Mouse (Mus musculus) ovary, adult 18-20 months (tissue): ENCODE measurements around the gene Nudt3.
"Not testable (repeated sequence)": the region's sequence is repeated elsewhere in the genome, so short reads cannot be mapped to it uniquely, and the experiment has no call there.

ENCODE experiments used
- DNase-seq: peaks from one replicate; pipeline ENCODE4 v3.0.0; 2022; ENCODE audit warnings: low spot score, mixed read lengths

The Nudt3 gene

GRCm38 (mm10) chr17:27623360-27624326 is at the start of gene Nudt3:
TSS of gene Nudt3 (minus strand) at chr17:27623495.
- DNase-seq: peak; percentile 81

- no peak for DNase-seq
Measured at GRCm38 (mm10) chr17:27671720-27672119, 48.4 kb upstream of the Nudt3 start.

- DNase-seq: no peak
Measured at GRCm38 (mm10) chr17:27658767-27659166, 35.5 kb upstream of the Nudt3 start.

GRCm38 (mm10) chr17:27657123-27657522 is 33.8 kb upstream of the Nudt3 start:
- DNase-seq: no peak

- DNase-seq: no peak
Measured at GRCm38 (mm10) chr17:27656414-27656813, 33.1 kb upstream of the Nudt3 start.

GRCm38 (mm10) chr17:27656011-27656399 is 32.7 kb upstream of the Nudt3 start:
- DNase-seq: no peak

- DNase-seq: no peak
Measured at GRCm38 (mm10) chr17:27655089-27656010, 32.1 kb upstream of the Nudt3 start, which contains the start of gene Pacsin1. TSS of gene Pacsin1 (plus strand) at chr17:27655509.

GRCm38 (mm10) chr17:27653253-27653959 is 30.1 kb upstream of the Nudt3 start:
- no peak for DNase-seq

- no peak for DNase-seq
Measured at GRCm38 (mm10) chr17:27652046-27652790, 28.9 kb upstream of the Nudt3 start.

- DNase-seq: no peak
Measured at GRCm38 (mm10) chr17:27650586-27650985, 27.3 kb upstream of the Nudt3 start.

- no peak for DNase-seq
Measured at GRCm38 (mm10) chr17:27650160-27650559, 26.9 kb upstream of the Nudt3 start.

GRCm38 (mm10) chr17:27645807-27646206 is 22.5 kb upstream of the Nudt3 start:
- no peak for DNase-seq

- DNase-seq: no peak
Measured at GRCm38 (mm10) chr17:27644572-27644971, 21.3 kb upstream of the Nudt3 start.

- no peak for DNase-seq
Measured at GRCm38 (mm10) chr17:27643756-27644155, 20.5 kb upstream of the Nudt3 start.

GRCm38 (mm10) chr17:27643101-27643500 is 19.8 kb upstream of the Nudt3 start:
- no peak for DNase-seq

- no peak for DNase-seq
Measured at GRCm38 (mm10) chr17:27642491-27643062, 19.3 kb upstream of the Nudt3 start.

- DNase-seq: not testable (repeated sequence)
Measured at GRCm38 (mm10) chr17:27639851-27640250, 16.6 kb upstream of the Nudt3 start.

- DNase-seq: no peak
Measured at GRCm38 (mm10) chr17:27638921-27639332, 15.6 kb upstream of the Nudt3 start.

- DNase-seq: no peak
Measured at GRCm38 (mm10) chr17:27637333-27637732, 14.0 kb upstream of the Nudt3 start.

GRCm38 (mm10) chr17:27636132-27637020 is 13.1 kb upstream of the Nudt3 start, which contains the start of gene Rps10:
TSS of gene Rps10 (minus strand) at chr17:27636669.
- no peak for DNase-seq
